Mouse (Mus musculus) colon, adult 2 months (tissue): ENCODE data around the gene Prox2. TPM values are rescaled to one million over a fixed set of nuclear protein-coding genes. Genes with fewer than 3 reads are reported as not detected.

ENCODE experiments used
- polyA plus RNA-seq: library from polyadenylated mRNA; depleted of rRNA; stranded (reverse); fragments of >200 nt; gene quantifications from 2 replicates; pipeline ENCODE4 v1.2.3, GENCODE M21; 2012; rRNA removed

The Prox2 gene
- polyA plus RNA-seq, result 1.3 and 1.6 TPM in 2 replicates

GRCm38 (mm10) chr12:85110698-85111592 is at the start of gene Prox2, which contains the start of gene Dlst:
Gene Prox2, minus strand, starts transcription at chr12:85110759.
Gene Dlst, plus strand, starts transcription at chr12:85110833.

GRCm38 (mm10) chr12:85151002-85151774 is 40.6 kb upstream of the Prox2 start, which contains the start of gene Rps6kl1:
Gene Rps6kl1, minus strand, starts transcription at chr12:85151264.

Other genes starting within 250 kb of the Prox2 start
- gene Ltbp2, start 234.2 kb downstream of the Prox2 start, polyA plus RNA-seq, result 1.7 and 1.8 TPM in 2 replicates
- gene Fcf1, start 139.9 kb downstream of the Prox2 start, polyA plus RNA-seq, result 18.9 and 20.7 TPM in 2 replicates
- 20.9 and 26.8 TPM in 2 replicates for gene Arel1, start 139.9 kb downstream of the Prox2 start, polyA plus RNA-seq
- gene Ylpm1, start 114.4 kb downstream of the Prox2 start, polyA plus RNA-seq, result 8.0 and 8.6 TPM in 2 replicates
- 83.3 and 92.1 TPM in 2 replicates for gene Dlst, start 74 bp upstream of the Prox2 start, polyA plus RNA-seq
- 0.88 and 1.0 TPM in 2 replicates for gene Rps6kl1, start 40.5 kb upstream of the Prox2 start, polyA plus RNA-seq
- 0.88 and 1.3 TPM in 2 replicates for gene Pgf, start 67.0 kb upstream of the Prox2 start, polyA plus RNA-seq
- gene Eif2b2, start 108.7 kb upstream of the Prox2 start, polyA plus RNA-seq, result 98.1 and 117 TPM in 2 replicates
- 2.8 and 2.9 TPM in 2 replicates for gene Mlh3, start 159.8 kb upstream of the Prox2 start, polyA plus RNA-seq
- gene Acyp1, start 177.7 kb upstream of the Prox2 start, polyA plus RNA-seq, result 4.0 and 4.9 TPM in 2 replicates
- 0.40 and 0.66 TPM in 2 replicates for gene Zc2hc1c, start 177.8 kb upstream of the Prox2 start, polyA plus RNA-seq
- gene Nek9, start 228.6 kb upstream of the Prox2 start, polyA plus RNA-seq, result 20.8 and 22.0 TPM in 2 replicates